Mouse (Mus musculus) urinary bladder, postnatal 10 days (tissue): ENCODE data around the gene Ets2.
"Not testable (repeated sequence)": the region's sequence is repeated elsewhere in the genome, so short reads cannot be mapped to it uniquely, and the experiment has no call there.

Experiments used
- DNase-seq: peaks from one replicate; pipeline ENCODE4 v3.0.0; 2022; ENCODE audit warnings: low spot score

Ets2 gene

DNA sequence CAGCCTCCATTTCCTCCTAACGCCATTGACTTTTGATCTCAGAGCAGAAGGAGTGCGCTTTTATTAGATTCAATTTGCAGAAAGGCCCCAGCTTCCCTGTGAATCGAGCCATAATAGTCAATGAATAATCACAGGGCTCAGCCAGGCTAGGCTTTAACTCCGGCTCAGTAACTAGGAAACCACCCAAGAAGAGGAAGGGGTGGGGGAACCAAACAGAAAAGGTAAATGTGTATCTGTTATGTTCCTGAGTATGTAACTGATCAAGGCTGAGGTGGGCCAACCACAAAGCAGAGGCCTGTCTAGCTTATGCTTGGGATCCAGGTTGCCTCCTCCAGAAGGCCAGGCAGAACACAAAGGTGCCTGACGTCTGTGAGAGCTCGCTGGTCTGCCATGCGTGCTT lies 1.7 kb upstream of the Ets2 start:
- DNase-seq = no peak

DNA sequence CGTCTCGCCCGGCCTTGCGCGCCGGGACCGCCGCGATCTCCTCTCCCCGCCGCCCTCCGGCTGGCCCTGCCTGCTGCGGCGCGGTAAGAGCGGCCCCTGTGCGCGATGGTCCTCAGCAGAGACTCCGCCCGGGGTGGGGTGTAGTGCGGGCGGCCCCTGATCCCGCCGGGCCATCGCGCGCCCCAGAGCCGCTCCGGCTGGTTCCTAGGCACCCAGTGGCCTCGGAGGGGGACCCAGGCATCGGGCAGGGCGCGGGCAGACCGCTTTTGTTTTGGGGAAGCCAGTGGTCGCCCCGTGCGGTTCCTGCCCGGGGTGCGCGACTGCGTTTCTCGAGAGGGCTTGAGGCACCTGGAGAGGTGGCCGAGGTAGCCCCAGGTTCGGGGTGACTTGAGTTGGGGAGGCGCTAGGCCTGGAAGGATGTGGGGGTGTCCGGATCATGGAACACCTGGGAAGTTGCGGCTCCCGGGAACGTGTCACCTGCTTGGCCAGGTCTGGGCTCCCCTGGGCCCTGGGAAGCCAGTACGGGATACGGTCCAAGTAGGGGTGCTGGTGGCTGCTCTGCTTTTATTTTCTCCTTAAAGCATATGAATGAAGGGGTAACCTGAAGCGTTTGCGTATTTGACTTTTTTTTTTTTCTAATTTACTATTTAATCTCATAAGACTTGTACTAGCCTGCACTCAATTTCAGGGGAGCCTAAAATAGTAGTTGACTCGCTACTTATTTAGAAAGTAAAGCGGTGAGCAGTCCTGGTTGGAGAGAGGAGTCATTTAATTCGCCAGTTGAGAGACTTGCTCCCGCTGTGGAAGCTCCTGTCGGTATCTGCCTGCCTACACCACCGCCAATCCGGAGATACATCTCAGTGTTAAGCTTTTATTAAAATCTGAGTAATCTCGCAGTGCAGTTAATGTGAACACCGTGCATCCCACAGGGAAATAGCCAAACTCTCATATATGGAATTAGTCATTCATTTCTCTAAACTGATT lies 979 bp downstream of the Ets2 start:
- DNase-seq = no peak

DNA sequence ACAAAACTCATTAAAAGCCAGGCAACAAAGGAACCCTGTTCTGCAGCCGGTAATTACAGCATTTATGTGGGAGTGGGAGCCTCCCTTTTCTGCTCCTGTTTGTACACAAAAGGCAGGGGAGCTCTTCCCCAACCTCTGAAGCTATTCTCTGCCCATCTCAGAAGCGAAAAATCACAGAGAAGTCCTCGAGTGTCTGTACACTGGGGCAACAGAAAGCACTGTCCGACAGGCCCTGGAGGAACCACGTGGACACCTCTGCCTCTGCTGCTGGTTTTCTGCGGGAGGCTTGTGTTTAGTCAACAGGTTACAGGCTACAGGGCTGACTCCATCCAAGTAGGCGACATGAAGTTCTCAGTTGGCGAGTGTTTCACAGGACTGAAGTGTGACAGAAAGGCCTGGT lies 2.1 kb downstream of the Ets2 start:
- DNase-seq = no peak

DNA sequence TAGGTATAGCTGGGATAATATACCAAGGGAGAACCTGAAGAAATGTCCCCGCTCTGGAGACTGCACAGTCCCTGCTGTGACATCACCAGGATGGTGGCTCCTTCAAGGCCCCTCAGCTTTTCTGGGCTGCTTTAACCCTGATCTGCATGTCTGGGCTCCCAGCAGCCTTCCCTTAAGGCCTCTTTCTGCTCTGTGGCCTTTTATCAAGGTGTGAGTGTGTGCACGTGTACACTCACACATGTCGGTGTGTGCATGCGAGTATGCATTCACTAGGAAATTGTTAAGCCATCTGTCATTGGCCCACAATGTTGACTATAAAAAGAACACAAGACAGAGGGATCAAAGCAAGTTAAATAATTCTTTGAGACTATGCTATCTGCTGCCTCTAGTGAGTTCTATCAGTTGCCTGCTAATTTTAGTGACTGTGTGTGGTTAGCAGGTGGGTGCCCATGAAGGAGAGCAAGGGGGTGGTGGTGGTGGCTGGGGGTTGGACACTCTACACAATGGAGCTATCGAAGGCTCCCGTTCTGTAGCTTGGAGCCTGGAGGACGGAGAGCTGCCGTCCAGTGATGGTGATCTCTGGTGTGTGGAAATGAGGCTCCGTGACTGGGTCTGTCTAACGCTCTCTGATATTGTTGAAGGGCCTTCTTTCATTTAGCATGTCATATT lies 2.9 kb downstream of the Ets2 start:
- no peak for DNase-seq

DNA sequence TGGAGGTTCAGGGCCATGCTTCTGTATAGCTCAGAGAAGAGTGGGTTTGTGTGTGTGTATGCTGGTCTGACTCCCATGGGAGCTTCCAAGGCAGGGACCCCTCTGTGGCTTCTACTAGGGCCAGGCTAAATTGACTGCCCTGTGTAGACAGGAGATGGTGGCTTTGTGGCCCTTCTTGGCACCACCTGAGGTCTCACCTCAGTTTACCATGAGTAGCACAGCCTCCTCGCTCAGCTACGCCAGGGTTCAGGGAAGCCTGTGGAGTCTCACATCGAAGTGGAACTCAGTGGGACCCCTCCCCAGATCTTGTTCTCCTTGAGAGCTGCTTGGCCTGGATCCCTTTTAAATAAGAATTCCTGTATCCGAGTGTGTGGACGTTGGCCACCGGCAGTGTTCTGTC lies 3.9 kb downstream of the Ets2 start:
- DNase-seq = no peak

DNA sequence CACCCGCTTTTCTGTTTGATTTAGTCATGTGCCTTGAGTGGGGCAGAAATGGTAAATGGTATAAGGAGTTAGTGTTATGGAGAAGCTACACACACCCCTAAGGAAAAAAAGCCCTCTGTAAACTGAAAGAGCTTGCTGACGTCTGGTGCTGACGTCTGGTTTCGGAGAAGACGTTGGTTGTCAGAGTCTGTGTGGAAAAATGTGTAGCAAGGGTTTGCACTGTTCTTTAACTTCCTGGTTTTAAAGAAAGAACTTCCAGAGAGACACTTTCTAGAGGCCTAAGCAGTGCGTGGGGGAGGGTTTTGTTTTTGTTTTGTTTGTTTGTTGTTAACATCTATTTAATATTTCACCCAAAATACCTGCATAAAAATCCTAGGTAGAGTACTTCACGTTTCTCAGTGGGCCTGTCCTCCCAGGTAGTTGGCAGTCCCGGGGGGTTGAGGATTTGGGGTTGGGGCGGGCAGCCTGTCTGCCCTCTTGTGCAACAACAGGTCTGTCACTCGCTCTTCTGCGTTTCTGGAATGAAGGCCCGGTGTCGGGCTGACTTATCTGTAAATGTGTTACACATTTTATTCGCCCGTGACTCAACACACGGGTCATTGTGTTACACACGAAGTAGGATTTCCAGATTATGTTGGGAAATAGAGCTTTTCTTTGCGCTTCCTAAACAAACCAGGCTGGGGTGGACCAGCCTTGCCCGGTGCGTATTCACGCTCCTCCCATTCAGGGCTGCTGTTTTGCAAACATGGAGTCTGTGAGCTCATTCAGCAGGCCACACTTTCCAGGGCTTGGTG lies 6.5 kb downstream of the Ets2 start:
- DNase-seq = no peak

DNA sequence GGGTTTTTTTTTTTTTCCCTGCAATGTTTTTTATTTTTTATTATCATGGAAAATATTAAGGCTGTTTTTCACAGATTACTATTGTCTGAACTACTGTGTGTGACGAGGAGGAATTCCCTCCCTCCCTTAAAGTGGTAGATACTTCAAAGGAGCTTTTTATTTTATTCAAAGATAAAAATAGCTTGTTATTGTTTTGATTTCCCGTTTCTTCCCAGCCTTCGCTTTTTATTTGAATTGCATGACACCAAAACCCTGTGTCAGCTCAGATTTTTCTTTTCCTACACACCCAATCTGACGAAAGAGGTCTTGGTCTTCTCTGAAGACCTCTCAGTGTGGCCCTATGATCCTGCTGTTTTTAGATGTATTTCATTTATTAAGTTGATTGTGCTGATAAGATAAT lies 7.3 kb downstream of the Ets2 start:
- no peak for DNase-seq

DNA sequence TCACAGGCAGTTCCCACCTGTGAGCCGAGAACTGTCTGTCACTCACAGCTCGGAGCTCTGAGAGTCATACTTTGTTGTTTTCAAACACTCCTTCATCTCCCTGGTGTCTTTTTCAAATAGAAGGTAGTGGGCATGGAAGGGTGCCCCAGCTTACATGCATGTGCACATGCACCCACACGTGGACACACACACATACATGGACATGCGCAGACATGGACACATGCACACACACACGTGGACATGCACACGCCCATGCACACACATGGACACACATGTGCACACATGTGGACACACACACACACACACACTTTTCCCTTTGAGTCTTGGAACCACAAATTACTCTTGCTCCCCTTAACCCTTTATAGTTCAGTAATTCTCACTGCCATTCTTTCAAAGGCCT lies 8.3 kb downstream of the Ets2 start:
- DNase-seq = no peak

DNA sequence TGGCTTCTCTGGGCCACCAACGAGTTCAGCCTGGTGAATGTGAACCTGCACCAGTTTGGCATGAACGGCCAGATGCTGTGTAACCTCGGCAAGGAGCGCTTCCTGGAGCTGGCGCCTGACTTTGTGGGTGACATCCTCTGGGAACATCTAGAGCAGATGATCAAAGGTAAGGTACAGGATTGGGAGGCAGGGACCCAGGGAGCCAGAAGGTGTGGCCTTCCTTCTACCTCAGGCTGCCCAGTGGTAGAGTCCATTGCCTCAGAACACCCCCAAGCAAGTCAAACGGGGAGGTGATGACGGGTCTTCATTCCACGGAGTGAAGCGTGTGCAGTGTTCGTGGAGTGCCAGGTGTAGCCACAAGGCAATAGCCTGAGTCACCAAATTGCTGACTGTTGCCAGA lies 10.2 kb downstream of the Ets2 start:
- DNase-seq = no peak

DNA sequence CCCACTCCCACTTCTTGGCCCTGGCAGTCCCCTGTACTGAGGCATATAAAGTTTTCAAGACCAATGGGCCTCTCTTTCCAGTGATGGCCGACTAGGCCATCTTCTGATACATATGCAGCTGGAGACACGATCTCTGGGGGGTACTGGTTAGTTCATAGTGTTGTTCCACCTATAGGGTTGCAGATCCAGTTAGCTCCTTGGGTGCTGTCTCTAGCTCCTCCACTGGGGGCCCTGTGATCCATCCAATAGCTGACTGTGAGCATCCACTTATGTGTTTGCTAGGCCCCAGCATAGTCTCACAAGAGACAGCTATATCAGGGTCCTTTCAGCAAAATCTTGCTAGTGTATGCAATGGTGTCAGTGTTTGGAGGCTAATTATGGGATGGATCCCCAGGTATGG lies 11.2 kb downstream of the Ets2 start:
- DNase-seq = not testable (repeated sequence)

DNA sequence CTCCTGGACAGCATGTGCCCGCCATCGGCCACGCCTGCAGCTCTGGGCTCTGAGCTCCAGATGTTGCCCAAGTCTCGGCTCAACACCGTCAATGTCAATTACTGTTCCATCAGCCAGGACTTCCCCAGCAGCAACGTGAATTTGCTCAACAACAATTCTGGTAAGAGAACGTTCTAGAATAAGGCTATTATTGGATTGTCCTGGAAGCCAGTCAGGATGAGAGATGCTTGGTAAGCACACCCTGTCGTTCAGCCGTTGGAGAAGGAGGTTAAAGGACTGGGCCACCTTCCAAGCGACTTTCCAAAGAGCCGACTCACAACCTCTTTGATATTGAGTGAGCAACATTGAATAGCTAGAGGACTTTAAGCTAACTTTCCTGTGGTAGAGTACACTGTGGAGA lies 13.2 kb downstream of the Ets2 start:
- no peak for DNase-seq

DNA sequence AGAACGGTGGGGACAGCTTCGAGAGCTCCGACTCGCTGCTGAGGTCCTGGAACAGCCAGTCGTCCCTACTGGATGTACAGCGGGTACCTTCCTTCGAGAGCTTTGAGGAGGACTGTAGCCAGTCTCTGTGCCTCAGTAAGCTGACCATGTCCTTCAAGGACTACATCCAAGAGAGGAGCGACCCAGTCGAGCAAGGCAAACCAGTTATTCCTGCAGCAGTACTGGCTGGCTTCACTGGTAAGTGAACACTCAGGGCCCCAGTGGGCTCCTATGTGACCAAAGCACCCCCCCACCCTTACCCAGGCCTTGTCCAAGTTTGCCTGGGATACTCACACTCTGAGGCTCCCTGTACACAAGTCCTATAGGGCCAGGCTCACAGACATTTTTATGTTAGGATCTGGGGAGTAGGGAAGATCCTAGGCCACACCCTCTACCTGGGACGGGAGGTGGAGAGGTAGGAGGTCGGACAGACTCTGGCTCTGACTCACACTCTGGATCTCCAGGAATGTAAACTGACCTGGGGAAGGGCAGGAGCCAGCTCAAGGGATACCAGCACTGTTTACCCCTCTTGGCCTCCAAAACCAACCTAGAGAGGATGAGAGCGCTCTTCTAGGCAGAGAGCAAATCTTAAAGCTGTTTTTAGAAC lies 14.3 kb downstream of the Ets2 start:
- DNase-seq = no peak

DNA sequence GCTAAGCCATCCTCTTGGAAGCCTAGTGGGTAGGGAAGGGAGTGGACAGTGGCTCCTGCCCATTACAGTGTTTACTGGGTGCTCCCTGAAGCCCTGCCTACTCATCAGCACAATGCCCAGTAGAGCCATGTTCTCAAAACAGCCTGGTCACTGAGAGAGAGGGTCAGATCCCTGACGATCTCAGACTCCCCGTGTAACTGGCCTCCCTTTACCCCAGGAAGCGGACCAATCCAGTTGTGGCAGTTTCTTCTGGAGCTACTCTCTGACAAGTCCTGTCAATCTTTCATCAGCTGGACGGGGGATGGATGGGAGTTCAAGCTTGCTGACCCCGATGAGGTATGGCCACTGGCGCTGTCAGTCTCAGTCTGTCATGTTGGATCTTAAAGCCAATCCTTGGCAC lies 15.8 kb downstream of the Ets2 start:
- no peak for DNase-seq

DNA sequence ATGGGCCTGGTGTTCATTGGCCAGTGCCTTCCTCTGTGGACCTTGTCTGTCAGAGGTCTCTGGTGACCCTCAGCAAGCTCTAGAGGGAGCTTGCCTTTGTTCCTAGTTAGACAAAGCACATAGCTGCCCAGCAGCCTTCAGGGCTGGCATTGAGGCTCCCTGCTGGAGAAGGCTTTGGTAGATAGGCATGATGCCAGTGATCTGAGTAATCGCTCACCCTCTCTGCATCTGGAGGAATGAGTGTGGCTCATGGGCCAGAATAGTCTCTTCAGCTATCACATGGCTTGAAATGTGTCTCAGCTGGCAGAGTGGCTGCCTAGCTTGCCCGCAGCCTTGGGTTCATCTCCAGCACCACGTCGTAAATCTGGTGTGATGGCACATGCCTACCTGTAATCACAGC lies 16.2 kb downstream of the Ets2 start:
- no peak for DNase-seq

DNA sequence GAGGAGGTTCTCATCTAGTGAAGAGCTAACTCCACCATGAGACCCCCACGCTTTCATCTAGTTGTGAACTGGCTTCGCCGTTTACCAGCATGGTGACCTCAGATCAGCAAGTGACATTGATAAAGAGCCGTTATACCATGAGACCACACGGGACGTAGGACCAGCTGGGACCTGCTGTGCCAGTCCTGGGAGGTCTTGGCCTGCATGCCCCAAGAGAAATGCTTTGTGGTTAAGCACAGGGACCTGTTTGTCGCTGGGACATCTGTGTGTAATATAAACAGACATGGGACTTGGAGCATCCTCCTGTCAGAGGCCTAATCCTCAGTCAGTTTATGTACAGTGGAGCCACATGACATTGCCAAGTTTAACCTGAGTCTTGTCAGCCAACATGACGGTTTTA lies 18.7 kb downstream of the Ets2 start:
- DNase-seq = no peak

DNA sequence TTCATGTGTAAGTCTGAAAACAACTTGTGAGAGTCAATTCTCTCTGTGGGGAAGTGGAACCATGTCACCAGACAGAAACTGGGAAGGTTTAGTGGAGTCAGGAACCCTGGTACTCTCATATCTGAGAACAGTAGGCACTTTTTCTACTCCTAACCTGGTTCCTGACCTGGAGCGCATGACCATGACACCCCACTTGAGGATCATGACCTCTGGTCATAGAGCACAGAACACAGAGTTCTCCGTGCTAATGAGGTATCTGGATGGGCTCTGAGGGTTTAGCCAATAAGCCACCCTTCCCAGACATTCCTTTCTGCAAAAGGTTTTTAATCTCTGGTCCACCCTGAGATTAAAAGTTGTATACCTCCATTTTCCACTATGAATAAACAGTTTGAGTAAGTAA lies 22.4 kb downstream of the Ets2 start:
- no peak for DNase-seq

DNA sequence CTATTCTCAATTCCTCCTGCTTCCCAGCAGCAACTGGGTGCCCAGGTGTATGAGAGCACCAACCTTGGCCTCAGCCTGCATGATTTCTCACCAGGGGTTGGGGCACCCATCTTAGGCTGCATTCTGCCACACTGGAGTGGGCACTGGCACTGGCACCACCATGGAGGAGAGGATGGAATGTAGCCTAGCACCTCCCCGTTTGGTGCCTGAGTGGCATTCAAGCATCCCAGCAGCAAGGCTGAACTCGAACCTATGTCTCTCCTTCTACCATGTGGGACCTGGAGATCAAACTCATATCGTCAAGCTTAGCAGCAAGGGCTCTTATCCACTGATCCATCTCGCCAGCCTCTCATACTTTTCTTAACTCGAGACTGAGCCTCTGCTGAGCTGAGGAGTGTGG lies 22.9 kb downstream of the Ets2 start:
- no peak for DNase-seq

DNA sequence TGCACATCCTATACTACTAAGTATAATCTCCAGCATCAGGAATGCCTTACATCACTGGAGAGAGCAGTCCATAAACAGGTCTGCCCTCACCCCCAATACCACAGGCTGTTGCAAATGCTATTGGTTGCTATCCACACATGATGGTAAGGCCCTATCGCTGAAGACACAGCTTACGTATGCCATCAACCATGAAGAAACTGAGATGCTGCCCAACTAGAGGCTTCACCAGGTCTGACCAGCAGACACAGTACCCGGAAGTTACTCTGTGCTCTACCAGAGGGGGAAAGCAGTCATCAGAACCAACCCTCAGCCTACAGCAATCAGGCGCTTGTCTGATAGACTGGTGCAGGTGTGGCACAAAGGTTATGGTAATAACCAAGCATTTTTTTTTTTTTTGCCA lies 24.9 kb downstream of the Ets2 start:
- DNase-seq = no peak

DNA sequence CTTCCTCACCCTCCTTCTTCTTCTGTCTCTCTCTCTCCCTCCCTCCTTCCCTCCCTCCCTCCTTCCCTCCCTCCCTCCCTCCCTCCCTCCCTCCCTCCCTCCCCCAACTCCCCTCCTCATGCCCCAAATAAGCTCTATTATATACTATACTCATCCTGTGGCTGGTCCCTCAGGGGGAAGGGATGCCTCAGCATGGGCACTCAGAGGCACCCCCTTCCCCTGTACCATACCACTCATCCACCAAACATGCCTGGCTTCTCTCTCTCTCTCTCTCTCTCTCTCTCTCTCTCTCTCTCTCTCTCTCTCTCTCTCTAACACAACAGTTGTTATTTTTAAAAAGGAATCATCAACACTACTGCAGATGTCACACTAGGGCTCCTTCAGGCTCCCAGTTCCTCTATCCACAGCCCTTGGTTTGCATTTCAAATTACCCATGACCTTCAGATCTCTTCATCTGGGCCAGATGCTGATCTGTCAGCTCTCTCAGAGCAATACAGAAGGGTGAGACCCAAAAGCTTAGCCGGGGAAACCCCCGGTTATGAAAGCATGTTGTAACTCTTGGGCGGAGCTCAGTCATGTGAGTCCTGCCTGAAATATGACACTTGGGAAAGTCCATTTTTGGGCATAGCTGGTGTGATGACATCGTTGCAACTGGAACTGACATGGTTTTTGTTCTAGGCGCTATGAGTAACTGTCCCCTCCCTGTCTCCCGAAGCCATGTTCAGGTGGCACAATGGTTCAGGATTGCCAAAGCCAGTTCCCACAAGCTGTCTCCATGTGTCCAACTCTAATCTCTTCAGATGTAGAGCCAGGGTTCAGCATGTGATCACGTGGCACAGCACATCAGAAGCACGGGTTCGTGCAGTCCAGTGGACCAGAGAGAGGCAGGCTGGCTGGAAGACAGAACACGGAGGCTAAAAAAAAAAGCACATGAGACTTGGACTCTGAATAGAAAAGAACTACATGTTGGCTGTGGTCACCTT lies 26.9 kb downstream of the Ets2 start:
- DNase-seq = no peak

DNA sequence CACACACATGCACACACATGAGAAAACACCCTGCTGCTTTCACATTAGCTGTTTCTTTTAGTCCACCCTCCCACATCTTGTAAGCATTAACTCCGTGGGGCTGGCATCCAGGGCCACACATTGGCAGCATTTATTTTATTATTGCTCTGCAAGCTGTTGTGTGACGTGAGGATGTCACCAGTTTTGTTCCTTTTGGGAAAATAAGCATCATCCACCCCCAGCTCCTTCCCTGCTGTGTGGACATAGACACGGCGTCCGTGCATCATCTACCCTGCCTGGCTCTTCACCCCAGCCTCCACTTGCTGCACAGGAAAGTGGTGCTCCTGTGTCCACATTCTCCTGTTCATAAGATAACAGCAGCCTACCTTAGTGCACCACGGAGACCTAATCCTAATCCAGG lies 27.9 kb downstream of the Ets2 start:
- DNase-seq = no peak

DNA sequence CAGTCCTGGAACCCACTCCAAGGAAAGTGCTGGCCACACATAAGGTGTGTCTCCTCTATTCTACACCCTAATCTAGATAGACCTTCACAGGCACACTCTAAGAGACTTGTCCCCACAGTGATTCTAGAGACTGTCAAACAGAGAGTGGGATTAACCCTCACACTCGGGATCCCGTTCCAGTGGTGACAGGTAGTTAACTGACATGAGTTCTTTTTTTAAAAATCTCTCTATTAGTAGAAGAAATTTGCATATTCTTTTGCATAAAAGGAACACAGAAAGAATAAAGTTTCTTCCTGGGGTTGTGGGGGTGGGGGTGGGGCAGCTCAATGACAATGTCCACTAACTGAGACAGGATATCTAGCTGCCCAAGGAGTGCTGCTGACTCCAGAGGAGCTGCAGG lies 32.9 kb downstream of the Ets2 start:
- no peak for DNase-seq
